Mouse (Mus musculus): ENCODE measurements around the gene Micu1.

DNA sequence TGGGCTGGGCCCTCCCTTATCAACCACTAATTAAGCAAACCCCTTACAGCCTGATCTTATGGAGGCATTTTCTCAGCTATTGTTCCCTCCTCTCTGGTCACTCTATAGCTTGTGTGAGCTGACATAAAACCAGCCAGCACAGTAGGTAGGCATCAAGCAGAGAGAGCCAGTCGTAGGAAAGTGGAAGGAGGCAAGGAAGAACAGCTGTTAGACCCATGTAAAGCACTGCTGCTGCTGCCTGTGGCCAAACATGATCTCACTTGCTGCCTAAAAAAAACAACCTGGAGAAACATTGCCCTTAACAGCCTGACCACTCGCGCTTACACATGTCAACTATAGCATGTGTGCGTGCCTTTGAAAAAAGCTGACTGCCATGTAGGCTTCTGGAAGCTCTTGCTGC, 19.3 kb downstream of the Micu1 start:
- TF ChIP-seq CTCF (IDR thresholded peaks at IDR 0.05; ENCODE audit: low read depth), result no peak
- TF ChIP-seq EP300 (optimal IDR thresholded peaks at IDR 0.05), result no peak

Data from stomach, postnatal 0 days (tissue).